Mouse (Mus musculus) hindbrain, embryonic 15.5 days (tissue): ENCODE data around the gene Fbxl4. TPM values are rescaled to one million over a fixed set of nuclear protein-coding genes. Genes with fewer than 3 reads are reported as not detected.
A peak's percentile ranks its signal among the peaks of the same experiment; 100 is the strongest.

Experiments
- ATAC-seq: fragments of 200-750 bp; cut with Nextera tagmentation; 2 replicates; pipeline ENCODE4 v1.8.0; 2017; ENCODE audit warnings: low read depth, moderate number of reproducible peaks, moderate TSS enrichment; ENCODE audit not compliant: low FRiP score
- H3K27ac ChIP-seq: fragments of 300-500 bp; sonication (generic); replicated peaks from 2 replicates; pipeline ENCODE4 v1.5.1; 2015; ENCODE audit warnings: mild to moderate bottlenecking, inconsistent platforms
- H3K27me3 ChIP-seq: fragments of 300-500 bp; sonication (generic); 2 replicates; pipeline ENCODE4 v1.6.1; 2015; ENCODE audit warnings: control low read depth, inconsistent platforms
- H3K36me3 ChIP-seq: fragments of 300-500 bp; sonication (generic); 2 replicates; pipeline ENCODE4 v1.6.1; 2015; ENCODE audit warnings: control low read depth, inconsistent platforms
- H3K4me1 ChIP-seq: fragments of 300-500 bp; sonication (generic); replicated peaks from 2 replicates; pipeline ENCODE4 v1.6.1; 2015; ENCODE audit warnings: control low read depth, inconsistent platforms
- H3K4me2 ChIP-seq: fragments of 300-500 bp; sonication (generic); 2 replicates; pipeline ENCODE4 v1.6.1; 2015; ENCODE audit warnings: moderate library complexity, mild to moderate bottlenecking, inconsistent platforms
- H3K4me3 ChIP-seq: fragments of 300-500 bp; sonication (generic); 2 replicates; pipeline ENCODE4 v1.5.1; 2015; ENCODE audit warnings: mild to moderate bottlenecking, inconsistent platforms
- H3K9ac ChIP-seq: fragments of 300-500 bp; sonication (generic); 2 replicates; pipeline ENCODE4 v1.6.1; 2015; ENCODE audit warnings: inconsistent platforms
- H3K9me3 ChIP-seq: fragments of 300-500 bp; sonication (generic); 2 replicates; pipeline ENCODE4 v1.6.1; 2016; ENCODE audit warnings: control low read depth, inconsistent platforms
- WGBS: fragments of 180-500 bp; shearing (Covaris S2); methylation state at CpG from one replicate; pipeline ENCODE4 v1.1.7; 2015; 5-methylcytosine and 5-hydroxymethylcytosine counted together
- polyA plus RNA-seq: library from polyadenylated mRNA; unstranded; fragments of >200 nt; fragmentation: Nextera tagmentation; extraction: Ambion mirVana; gene quantifications from 2 replicates; pipeline ENCODE4 v1.2.1, GENCODE M21; 2015

Fbxl4 gene
- polyA plus RNA-seq, 1 experiment from 2014 or later = 16.4 TPM

DNA sequence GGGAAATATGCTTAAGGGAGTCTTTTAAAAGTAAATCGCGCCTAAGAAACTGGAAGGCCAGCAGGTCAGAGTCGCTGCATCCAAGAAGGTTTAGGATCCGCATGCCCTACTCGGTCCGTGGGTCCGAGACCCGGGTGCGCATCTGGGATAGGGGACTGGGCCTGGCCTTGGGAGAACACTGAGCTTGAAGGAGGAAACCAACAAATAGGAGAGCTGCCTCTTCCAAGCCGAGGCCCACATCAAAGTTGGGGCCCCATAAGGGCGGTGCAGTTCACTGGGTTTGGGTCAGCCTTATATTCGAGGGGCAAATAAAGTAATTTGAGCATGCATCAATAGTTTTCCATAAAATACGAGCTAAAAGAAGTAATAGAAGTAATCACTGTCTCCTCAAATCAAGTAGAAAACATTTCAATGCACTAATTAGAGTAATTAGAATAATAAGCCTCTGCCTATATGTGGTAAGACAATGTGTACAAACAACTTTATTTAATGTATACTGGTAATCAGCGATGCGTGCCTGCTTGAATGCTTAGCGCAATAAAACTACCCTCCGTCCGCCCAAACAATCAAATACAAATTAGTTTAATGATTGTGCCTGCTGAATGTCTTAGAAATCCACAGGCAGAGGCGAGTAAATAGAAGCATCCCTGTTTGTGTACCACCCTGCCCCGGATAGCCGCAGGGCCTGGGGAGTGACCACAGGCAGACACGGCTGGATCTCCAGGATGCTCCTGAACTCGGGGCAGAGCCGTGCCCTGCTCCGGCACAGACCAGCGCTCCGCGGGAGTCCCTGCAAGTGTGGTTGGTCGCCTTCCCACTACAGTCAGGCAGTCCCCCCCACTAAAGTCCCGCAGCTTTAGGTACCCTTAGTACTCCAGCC, 121.4 kb downstream of the Fbxl4 start:
- peak overlapping the region; percentile 18; the same call in 1 of the 2 replicates for H3K9ac ChIP-seq

DNA sequence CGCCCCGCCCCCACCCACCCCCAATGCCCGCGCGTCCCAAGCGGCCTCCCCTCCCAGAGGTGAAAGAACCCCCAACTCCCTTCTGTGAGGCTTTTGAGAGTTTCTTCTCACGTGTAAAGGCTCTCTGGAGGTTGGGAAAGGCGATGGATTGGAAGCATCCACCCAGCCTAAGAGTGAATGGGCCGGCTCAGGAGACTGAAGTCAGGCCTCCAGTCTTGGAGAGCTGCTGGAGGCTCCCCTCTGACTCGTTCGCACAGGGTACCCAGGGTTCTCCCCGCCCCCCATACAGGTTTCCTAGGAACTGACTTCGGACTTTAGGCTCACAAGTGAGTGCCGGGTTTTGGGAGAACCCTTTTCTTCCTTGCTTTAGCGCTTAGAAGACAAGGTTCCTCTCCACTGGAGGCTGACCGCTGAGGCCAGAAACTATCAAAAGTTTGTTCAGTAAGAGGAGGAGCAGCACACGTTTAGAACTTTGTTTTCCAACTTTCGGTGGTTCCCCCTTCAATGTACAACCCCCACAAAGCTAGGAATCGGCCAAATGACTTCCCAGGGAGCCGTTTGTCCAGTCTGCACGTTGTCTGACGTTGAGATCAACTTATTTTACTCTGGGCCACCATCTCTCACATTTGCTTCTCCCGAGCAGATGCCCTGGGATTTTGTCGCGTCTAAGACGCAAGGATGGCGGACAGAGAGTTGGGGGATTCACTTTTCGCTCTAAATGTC, 122.2 kb downstream of the Fbxl4 start:
- ATAC-seq = peak; percentile 49
- Histone ChIP-seq H3K27ac (peak overlapping the region; percentile 77), H3K4me3 (peak overlapping the region; percentile 24), H3K4me2 (peak overlapping the region; percentile 96), H3K36me3 (no peaks in the 10 kb centered on the region), H3K27me3 (no peaks in the 10 kb centered on the region), H3K9ac (peak overlapping the region; percentile 18; the same call in 1 of the 2 replicates), H3K9me3 (no peaks in the 10 kb centered on the region), H3K4me1 (peaks cover 44% of the 10 kb centered on the region)
- 3% methylated on average over 28 of the region's 28 CpGs for WGBS

More for the DNA sequence above, 121.4 kb downstream of the Fbxl4 start:
- WGBS = 6% methylated on average over 30 of the region's 30 CpGs
- Histone ChIP-seq H3K4me3 (peak overlapping the region; percentile 24), H3K4me2 (peak overlapping the region; percentile 96), H3K36me3 (no peaks in the 10 kb centered on the region), H3K27ac (peak overlapping the region; percentile 63), H3K9me3 (no peaks in the 10 kb centered on the region), H3K27me3 (no peaks in the 10 kb centered on the region), H3K4me1 (peaks cover 44% of the 10 kb centered on the region)
- peak; percentile 57 for ATAC-seq

DNA sequence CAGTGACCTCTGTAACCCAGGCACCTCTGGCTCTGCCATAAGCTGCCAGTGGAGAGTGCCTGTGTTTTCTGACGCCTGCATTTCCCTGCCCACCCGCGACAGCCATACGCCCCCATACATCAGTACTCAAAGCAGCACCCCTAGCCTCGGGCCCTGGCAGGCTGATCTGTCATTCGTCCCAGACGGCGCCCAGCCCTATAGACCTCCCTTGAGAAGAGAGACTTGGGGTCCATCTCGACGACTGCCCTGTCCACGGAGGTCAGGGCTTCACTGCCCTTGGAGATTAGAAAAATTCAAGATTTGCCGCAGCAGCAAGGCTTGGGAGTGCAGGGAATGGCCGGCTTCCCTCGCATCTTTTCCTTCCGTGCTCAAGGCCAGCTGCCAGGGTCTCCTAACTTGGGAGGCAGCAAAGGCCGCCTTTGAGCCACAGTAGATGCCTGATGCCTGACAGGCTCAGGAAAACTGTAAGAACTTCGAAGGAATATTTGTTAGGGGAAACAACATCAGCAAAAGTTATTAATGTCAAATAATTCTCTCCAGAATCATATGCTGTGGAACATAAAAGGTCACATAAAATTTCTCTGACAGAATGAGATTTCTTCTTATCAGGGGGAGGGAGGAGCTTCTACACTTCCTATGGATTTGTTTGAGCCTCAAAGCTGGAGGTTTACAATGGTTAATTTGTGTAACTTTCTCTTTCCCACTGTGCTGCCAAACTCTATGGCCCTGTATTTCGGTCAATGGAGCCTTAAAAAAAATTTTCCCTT, 122.9 kb downstream of the Fbxl4 start:
- peaks cover 44% of the 10 kb centered on the region for H3K4me1 ChIP-seq
- no peaks in the 10 kb centered on the region for H3K27me3 ChIP-seq
- H3K9ac ChIP-seq = peak overlapping the region; percentile 17; the same call in 1 of the 2 replicates
- no peaks in the 10 kb centered on the region for H3K9me3 ChIP-seq
- peak overlapping the region; percentile 77 for H3K27ac ChIP-seq
- peak overlapping the region; percentile 96 for H3K4me2 ChIP-seq
- H3K36me3 ChIP-seq = no peaks in the 10 kb centered on the region
- ATAC-seq = no peak
- peak overlapping the region; percentile 24 for H3K4me3 ChIP-seq
- 7% methylated on average over 18 of the region's 18 CpGs for WGBS

DNA sequence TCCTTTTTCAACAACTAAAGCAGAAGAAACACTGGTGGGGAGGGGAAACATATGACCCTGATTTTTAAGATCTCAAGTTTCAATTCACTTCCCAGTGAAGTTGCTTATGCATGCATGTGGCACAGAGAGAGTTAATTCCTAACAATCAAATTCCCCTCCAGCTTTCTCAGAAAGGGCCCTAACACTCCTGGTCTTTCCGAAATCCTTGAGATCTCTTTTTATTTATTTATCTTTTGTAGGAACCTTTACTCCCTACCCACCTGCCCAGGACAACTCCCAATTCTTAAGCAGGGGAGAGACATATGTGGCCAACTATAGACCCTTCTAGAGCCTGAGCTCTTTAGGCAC, 123.5 kb downstream of the Fbxl4 start:
- H3K4me1 ChIP-seq = peaks cover 44% of the 10 kb centered on the region
- ATAC-seq = no peak
- no peaks in the 10 kb centered on the region for H3K27me3 ChIP-seq
- peak overlapping the region; percentile 77 for H3K27ac ChIP-seq
- WGBS = 15% methylated on average over 1 of the region's 1 CpGs
- H3K4me2 ChIP-seq = peak overlapping the region; percentile 96
- H3K4me3 ChIP-seq = peak overlapping the region; percentile 24
- peak overlapping the region; percentile 32; the same call in 1 of the 2 replicates for H3K9ac ChIP-seq
- no peaks in the 10 kb centered on the region for H3K36me3 ChIP-seq
- H3K9me3 ChIP-seq = no peaks in the 10 kb centered on the region

DNA sequence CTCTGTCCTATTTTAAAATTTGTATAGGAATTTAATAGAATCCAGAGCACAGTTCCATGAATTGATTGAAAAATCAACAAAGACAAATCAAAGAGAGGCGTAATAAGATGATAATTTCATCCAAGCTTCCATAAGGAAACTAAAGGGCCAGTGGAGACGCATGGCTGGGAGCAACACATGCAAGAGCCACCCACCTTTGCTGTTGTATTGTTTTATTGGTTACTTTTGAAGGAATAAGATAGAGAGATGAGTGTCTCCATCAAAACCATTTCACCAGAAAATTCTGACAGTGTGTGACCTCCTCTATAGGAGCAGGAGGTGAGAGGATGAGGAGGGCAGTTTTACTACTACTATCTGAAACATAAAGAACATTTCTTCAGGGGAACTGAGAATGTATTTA, 124.8 kb downstream of the Fbxl4 start:
- no peaks in the 10 kb centered on the region for H3K9me3 ChIP-seq
- peak overlapping the region; percentile 51; the same call in 1 of the 2 replicates for H3K27ac ChIP-seq
- H3K27me3 ChIP-seq = no peaks in the 10 kb centered on the region
- no peaks in the 10 kb centered on the region for H3K36me3 ChIP-seq
- peak overlapping the region; percentile 96 for H3K4me2 ChIP-seq
- ATAC-seq = no peak
- peak overlapping the region; percentile 18; the same call in 1 of the 2 replicates for H3K4me3 ChIP-seq
- H3K4me1 ChIP-seq = peaks cover 41% of the 10 kb centered on the region
- 37% methylated on average over 2 of the region's 2 CpGs for WGBS
- H3K9ac ChIP-seq = 0 out of 2 replicates have a peak overlapping the region, but pooled peaks have one; percentile 16

DNA sequence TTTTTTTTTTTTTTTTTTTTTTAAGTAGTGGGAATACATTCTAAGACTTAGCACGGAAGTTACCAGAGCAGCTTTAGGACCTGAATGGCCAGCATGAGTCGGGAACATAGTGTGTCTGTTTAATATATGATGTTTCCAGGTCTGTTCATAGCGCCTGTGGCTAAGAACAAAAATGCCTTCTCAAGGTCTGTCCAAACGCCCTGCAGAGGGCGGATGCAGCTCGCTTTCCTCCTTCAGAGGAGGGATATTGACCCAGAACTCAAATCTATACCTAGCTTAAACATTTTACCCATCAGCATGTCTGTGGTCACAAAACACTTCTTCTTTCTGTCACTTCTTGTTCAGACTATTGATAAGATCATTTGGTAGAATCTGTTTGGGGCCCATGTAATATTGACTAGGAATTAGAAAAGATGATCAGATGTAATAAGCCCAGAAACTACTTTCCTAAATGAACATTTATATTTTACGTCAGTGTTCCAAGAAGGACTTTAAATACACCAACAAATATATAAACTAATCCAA, 125.5 kb downstream of the Fbxl4 start:
- Histone ChIP-seq H3K36me3 (no peaks in the 10 kb centered on the region), H3K27ac (peak overlapping the region; percentile 38; the same call in 1 of the 2 replicates), H3K4me3 (peak overlapping the region; percentile 33), H3K27me3 (no peaks in the 10 kb centered on the region), H3K4me2 (peak overlapping the region; percentile 96), H3K9me3 (no peaks in the 10 kb centered on the region), H3K9ac (0 out of 2 replicates have a peak overlapping the region, but pooled peaks have one; percentile 13), H3K4me1 (peaks cover 36% of the 10 kb centered on the region)
- WGBS = 11% methylated on average over 7 of the region's 7 CpGs
- no peak for ATAC-seq

DNA sequence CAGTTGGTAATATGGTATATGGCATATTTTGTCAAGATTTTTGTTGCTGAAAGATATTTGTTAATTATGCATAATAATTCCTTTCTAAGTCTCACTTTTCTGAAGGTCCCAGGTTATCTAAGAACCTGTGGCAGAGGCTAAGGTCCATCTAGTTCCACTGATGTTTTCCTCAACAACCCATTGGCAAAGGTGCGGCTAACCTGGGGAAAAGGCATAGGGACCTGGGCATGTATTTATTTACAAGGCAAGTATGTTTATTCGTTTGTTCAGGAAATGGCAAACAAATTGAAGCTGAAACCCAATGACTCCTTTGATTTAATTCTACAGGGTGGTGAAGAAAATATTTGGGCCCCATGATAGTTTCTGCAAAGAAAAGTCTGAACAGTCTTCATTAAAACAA, 126.2 kb downstream of the Fbxl4 start:
- Histone ChIP-seq H3K27me3 (no peaks in the 10 kb centered on the region), H3K4me1 (peaks cover 30% of the 10 kb centered on the region), H3K4me3 (peak overlapping the region; percentile 33), H3K36me3 (no peaks in the 10 kb centered on the region), H3K9ac (peak overlapping the region; percentile 27; the same call in 1 of the 2 replicates), H3K9me3 (no peaks in the 10 kb centered on the region), H3K27ac (no peak overlapping the region), H3K4me2 (peak overlapping the region; percentile 96)
- no peak for ATAC-seq
- WGBS = 19% methylated on average over 2 of the region's 2 CpGs

Other genes with a start within 250 kb of the Fbxl4 start
- 21.0 and 33.1 TPM in 2 replicates for gene Pou3f2, start 130.8 kb downstream of the Fbxl4 start, polyA plus RNA-seq